Mouse (Mus musculus): ENCODE data around the gene Bcl7b.

Bcl7b gene

DNA sequence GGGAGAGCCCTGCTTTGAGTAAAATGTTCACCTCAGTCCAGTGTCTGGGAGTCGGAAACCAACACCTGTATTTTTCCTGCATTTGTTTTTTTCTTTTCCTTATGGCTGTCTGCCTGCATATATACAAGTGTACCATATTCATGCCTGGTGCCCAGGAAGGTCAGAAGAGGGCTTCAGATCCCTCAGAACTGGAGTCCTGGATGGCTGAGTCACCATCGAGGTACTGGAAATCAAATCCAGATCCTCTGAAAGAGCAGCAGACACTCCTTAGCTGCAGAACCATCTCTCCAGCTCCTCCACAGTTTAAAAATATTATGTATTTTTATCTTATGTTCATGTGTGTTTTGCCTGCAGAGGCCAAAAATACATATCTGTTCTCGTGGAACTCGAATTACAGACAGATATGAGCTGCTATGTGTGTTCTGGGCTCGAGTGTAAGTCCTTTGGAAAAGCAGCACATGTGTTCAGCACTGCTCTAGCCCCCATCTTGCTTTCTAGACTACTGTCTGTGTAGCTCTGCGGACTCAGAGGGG lies 3.7 kb downstream of the Bcl7b start:
- no peak for DNase-seq (ENCODE audit: low read depth)

DNA sequence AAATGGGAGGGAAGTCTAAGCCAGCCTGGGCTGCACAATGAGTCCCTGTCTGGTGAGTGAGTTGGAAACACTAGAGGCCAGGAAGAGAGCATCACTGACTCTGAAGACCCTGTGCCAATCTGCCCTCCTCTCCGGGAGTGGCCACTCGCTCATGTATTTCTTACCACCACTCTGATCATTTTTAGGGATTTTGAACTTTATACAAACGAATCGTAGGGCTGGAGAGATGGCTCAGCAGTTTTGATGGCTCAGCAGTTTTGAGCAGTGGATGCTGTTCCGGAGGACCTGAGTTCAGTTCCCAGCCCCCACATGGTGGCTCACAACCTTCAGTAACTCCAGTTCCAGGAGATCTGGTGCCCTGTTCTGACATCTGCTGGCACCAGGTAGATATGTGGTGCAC lies 4.9 kb downstream of the Bcl7b start:
- DNase-seq (ENCODE audit: low read depth) = no peak

DNA sequence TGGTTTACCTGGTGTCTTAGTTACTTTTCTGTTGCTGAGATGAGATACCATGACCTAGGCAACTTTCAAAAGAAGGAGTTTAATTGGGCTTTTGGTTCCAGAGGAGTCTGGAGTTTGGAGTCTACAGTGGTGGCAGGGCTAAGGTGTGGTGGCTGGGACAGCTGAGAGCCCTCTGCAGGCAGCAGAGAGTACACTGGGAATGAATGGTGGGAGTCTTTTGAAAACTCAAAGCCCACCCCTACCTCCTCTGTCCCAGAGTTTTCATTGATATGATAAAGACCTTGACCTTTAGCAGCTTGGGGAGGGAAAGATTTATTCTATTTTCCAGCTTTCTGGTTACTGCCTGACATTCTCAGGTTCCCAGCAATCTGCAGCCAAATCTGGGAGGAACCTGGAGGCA lies 7.0 kb downstream of the Bcl7b start:
- no peak for DNase-seq (ENCODE audit: low read depth)

DNA sequence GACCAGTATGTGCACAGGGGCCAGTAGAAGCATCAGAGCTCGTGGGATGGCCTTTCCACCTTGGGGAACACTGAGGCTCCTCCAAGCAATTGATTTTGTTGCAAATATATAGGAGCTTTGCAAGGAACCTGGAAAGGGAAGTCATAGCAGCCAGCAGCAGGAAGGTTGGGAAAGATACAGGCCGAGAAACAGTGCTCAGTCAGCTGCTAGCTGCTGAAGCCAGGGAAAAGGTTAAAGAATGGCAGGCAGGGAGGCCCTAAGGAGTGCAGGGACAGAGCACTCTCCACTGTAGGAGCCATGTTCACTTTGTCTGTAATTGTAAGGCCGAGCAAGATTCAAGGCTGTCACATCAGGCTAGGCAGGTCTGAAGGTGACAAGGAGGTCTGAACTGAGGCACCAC lies 10.4 kb downstream of the Bcl7b start:
- DNase-seq (ENCODE audit: low read depth) = no peak

DNA sequence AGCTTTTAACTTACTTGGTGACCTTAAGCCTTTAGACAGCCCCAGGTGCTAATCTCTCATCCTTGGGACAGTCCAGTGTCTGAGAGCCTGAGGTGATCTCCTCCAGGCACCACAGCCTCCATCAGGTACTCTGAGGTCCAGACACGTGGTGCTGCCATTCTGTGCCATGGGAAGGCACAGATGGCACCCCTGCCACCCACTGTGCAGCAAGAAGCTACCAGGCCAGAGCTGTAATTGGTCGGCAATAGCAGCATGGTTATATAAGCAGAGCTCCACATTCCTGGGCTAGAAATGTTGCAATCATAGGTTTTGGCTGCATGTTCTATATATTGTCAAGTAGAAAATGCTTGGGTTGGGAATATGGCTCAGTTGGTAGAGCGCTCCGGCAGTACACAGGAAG lies 10.9 kb downstream of the Bcl7b start:
- no peak for DNase-seq (ENCODE audit: low read depth)

DNA sequence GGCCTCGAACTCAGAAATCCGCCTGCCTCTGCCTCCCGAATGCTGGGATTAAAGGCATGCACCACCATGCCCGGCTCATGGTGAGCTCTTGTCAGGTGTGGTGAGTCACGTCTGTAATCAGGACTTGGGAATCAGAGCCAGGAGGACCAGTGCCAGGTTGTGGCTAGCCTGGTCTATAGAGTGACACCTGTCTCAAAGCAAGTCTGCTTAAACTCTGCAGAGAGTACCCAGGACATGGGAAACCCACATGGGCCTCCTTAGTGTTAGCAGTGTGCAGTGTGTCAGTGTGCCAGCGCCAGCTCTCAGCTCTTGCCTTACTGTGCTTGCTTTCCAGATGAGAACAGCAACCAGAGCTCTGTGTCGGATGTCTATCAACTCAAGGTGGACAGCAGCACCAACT lies 11.5 kb downstream of the Bcl7b start:
- no peak for DNase-seq (ENCODE audit: low read depth)

DNA sequence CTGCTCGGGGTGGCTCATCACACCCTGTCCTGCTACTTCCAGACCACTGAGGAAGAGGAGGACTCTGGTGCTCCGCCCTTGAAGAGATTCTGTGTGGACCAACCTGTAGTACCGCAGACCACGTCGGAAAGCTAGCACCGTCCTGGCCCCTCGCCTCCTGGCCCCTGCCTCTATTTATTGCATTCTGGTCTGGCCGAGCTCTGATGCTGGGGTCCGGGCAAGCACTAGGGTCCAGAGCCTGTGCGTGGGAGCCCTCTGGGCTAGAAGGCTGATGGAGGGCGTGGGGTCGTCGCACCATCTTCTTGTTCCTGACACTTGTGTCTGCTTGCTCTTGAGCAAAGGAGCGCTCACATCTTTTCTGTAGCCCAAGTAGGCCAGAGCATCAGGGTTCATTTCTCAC lies 12.7 kb downstream of the Bcl7b start:
- DNase-seq (ENCODE audit: low read depth) = no peak

DNA sequence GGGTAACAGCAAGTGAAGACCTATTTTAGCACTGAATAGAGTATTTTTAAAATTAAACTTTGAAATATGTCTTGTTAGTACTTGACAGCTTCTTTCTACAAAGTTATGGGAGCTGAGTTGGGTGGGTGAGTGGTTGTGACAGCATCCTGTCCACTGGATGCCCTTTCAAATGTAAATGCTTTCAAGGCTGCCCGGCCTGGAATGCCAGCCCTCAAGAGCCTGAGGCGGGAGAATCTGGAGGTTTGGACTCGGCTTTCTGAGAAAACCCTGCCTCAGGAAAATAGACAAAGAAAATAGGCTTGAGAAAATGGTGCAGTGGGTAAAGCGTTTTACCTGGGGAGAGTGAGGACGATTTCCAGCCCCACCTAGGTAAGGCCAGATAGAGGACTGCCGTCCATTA lies 13.7 kb downstream of the Bcl7b start:
- no peak for DNase-seq (ENCODE audit: low read depth)

DNA sequence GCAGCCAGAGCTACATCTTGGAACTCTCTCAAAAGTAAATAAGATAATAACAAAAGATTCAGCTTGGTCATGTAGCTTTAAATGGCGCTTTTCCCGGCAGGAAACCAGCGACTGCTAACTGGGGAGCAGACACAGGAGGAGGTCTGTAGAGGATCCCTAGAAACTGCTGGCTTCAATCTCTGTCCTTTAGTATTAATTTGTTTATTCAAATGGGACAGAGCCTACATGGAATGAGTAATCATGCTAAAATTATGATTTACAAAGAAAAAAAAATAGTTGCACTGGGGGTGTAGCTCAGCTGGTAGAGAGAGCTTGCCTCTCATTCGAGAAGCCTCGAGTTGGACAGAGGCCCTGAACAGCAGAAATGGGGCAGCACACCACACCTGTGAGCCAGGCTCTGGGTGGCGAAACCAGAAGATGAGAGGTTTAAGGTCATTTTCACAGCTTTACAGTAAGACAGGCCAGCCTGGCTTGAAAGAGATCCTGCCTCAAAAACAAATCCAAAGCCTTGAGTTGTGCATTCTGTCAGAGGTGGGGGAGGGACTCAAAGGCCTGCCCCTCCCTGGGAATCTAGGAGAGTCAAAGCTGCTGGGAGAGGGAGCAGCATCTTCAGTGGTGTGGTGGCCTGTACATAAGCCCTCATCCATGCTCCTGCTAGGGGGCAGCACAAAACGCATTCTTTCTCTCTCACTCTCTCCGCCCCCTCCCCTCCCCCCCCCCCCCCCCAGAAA lies 15.2 kb downstream of the Bcl7b start:
- no peak for DNase-seq (ENCODE audit: low read depth)

DNA sequence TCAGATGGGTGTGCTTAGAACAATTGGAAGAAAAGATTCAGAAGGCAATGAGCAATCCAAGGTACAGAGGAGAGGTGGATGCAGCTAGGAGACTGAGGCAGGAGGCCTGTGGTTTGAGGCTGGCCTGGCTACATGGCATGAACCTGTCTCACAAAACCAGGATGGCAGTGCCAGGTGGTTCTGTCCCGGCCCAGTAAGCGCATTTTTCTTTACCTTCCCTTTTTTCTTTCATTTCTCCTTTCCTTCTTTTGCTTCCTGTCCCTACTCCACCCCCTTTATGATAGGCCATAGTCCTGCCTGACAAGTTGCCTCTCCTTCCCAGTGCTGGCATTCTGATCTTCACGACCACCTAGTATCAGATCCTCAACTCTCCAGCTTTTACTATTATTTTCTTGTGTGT lies 16.9 kb downstream of the Bcl7b start:
- DNase-seq (ENCODE audit: low read depth) = no peak

DNA sequence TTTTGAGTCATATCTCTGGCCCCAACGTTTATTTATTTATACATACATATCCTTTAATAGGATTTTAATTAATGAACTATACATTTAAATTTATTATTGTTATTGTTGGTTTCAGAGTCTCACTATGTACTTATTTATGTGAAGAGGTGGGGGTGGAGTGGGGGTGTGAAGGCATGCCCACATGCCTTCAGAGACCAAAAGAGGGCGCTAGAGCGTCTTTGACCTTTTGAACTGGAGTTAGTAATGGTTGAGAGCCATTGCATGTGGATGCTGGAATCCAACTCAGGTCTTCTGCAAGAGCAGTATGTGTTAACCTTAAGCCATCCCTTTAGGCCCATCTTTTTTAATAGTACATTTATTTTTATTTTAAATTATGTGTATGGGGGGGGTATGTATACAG lies 17.5 kb downstream of the Bcl7b start:
- DNase-seq (ENCODE audit: low read depth) = peak; percentile 50

DNA sequence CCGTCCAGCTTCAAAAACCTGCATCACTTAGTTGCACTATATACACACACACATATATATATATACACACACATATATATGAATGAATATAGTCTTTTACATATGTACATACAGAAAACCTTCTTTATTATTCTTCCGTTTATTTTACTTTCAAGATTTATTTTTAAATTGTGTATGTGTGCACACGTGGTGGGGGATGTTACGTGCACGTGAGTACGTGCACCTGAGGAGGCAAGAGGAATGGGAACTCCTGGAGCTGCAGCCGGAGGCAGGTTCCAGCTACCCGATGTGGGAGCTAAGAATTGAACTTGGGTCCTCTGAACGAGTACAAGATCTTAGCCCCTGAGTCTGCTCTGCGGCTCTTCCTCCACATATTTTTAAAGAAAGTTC lies 18.1 kb downstream of the Bcl7b start:
- DNase-seq (ENCODE audit: low read depth) = no peak

DNA sequence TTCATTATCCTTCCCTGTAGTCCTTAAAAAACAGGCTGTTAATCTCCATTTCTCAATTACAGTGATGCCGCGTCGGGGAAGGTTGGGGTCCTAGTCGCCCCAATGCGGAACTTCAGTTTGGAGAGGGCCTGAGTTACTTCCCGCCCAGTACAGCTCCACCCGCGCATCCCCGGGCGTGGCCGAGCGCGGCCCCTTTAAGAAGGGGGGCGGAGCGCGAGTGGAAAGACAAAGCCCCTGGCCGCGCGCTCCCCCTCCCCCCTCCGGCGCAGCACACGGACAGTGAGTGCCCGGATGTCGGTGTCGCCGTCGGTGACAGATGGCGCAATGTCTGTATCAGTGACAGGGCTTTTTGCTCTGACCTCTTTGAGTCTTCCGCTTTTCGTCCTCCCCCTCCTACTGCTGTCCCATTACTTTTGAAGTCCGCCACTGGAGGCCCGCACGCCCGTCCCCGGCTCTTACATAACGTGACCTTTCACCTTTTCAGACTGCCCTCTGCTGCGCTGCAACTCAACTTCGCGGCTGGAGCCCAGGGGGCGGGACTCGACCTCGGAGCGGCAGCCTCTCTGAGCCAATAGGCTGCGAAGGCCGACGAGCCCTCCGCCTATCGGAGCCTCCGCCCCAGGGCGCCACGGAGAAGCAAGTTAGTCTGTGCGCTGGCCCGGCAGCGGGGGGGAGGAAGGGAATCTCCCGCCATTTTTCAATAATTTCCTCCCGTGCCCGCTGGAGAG lies 18.7 kb downstream of the Bcl7b start, which contains the start of gene Baz1b:
Baz1b (plus strand) TSS at position 644 of the 728 bp plus-strand sequence.
- peak; percentile 95 for DNase-seq (ENCODE audit: low read depth)

DNA sequence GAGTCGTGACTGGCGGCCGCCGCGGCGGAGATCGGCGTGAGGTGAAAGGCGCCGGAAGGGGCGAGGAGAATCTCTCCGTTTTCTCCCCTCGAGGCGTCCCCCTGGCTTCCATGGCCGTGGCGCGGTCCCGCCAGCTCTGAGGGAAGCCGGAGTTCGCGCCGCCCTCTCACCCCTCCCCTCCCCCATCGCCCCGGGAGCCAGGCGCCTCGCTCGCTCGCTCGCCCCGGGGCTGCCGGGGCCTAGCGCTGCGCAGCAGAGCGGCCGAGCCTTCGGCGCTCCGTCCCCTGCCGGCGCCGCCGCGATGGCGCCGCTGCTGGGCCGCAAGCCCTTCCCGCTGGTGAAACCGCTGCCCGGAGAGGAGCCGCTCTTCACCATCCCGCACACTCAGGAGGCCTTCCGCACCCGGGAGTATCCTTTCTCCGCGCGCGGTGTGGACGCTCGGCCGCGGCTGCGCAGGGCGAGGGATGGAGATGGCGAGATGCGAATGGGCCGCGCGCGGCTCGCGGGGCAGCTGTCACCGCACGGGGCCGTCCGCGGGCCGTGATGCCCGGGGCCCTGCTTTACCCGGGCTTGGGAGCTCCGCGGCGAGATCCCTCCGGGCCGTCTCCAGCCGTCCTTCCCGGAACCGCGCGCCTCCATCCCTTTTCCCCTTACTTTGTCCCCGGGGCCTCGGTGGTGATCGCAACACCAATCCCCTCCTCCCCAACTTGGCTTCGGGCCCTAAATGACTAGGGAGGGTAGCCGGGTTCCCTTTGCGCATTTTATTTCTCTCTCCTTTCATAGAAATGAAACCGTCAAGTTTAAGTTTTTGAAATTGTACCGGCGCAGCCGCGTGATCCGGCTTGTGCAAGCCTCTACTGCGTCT lies 19.5 kb downstream of the Bcl7b start:
- DNase-seq (ENCODE audit: low read depth) = peak; percentile 49

DNA sequence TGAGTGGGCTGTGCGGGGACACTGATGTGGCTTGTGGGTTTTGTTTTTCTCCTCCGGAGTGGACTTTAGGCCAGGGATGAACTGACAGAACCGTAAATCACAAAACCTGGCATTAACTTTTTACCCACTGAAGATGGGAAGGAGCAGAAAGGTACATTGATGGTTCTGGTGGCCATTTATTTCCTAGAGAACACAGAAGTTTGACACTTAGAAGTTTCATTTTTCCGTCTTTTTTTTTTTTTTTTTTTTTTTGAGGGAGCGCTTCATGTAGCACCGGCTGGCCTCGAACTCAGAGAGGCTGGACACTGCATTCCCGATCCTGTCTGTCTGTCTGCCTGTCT lies 20.1 kb downstream of the Bcl7b start:
- no peak for DNase-seq (ENCODE audit: low read depth)

DNA sequence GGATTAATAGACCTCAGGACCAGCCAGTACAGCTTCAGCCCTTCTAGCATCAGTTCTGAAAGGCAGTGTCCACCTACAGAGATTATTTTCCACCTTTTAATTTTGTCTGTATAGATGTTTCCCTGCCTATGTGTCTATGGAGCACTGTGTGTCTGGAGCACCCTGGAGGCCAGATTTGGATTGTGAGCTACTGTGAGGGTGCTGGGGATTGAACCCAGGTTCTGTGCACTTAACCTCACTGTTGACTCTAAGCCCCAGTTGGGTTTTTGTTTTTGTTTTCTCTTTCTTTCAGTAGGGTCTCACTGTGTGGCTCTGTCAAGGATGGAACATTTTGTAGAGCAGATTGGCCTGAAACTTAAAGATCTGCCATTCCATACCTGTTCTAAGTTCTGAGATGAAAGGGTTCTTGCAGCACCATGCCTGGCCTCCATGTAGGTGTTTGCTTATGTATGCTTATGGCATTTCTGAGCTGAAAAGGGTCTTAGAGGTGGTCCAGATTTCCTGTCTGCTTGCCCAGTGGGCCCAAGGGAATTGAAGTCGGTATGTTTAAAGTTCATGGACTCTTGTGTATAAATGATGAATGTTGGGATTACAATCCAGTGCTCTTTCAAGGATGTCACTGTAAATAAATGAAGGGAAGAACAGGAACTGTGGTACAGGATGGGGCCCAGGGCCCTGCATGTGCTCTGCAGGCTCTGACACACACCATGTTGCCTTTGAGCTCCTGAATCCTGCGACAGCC lies 21.4 kb downstream of the Bcl7b start:
- no peak for DNase-seq (ENCODE audit: low read depth)

DNA sequence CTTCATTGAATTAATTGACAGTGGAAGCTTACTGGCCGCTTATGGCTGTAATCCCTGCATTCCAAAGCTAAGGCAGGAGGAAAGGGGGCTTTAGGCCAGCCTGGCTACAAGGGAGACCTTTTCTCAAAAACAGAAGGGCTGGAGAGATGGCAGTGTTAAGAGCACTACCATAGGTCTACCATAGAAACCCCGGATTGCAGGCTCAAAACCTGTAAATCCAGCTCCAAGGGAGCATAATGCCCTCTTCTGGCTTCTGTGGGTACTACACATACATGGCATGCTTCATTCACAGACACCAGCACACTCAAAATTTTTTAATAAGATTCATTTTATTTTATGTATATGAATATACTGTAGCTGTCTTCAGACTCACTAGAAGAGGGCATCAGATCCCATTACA lies 23.5 kb downstream of the Bcl7b start:
- peak; percentile 68 for DNase-seq (ENCODE audit: low read depth)

DNA sequence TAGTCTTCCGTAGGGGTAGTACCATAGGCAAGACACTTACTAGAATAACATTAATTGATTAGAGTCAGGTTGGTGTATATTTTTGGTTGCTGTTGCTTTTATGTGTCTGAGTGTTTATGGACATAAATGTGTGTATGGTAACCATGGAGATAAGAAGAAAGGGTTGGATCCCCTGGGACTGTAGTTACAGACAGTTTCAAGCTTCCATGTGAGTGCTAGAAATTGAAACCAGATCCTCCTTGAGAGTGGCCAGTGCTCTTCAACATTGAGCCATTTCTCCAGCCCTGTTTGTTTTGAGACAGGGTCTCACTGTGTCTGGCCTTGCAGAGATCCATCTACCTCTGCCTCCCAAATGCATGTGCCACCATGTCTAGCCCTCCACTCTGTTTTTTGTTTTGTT lies 24.3 kb downstream of the Bcl7b start:
- DNase-seq (ENCODE audit: low read depth) = no peak

DNA sequence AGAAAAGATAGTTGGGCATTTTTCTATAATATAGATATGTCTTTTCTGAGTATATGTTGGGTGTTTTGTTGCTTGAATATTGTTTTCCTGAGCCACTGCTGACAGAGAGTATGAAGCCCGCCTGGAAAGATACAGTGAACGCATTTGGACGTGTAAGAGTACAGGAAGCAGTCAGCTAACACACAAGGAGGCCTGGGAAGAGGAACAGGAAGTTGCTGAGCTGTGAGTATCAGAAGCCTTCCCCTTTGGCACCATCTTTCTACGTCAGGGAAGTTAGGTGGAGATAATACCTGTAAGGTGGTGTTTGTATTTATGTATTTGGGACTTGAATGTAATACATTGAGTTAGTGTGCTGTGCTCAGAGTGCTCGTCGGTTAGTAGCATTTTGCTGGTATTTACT lies 28.3 kb downstream of the Bcl7b start:
- DNase-seq (ENCODE audit: low read depth) = no peak

DNA sequence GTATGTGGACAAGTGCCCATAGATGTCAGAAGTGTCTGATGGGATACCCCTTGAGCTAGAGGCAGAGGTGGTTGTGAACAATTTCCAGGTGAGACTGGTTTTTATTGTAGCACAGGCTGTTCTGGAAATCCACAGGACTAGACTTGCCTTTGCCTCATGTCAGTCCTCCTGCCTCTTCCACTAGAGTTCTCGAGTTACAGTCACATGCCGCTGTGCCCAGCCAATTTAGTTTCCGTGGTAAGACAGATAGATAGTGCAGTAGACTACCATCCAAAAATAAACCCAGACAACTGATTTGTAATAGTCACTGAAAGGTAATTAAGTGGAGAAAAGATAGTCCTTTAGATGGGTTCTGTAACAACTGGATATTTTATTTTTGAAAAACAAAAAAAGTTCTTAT lies 34.7 kb downstream of the Bcl7b start:
- no peak for DNase-seq (ENCODE audit: low read depth)

DNA sequence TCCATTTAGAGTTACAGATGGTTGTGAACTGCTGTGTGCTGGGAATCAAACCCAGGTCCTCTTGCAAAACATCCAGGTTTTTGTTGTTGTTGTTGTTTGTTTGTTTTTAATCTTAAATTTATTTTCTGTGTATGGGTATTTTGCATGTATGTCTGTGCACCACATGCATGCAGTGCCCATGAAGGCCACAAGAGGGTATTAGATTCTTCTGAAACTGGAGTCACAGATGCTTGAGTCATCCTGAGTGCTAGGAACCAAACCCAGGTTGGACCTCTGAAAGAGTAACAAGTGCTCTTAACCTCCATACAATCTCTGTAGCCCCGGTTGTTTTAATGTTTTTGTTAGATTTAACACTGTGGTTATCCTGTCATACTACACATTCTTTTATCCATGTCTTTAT lies 40.1 kb downstream of the Bcl7b start:
- no peak for DNase-seq (ENCODE audit: low read depth)

DNA sequence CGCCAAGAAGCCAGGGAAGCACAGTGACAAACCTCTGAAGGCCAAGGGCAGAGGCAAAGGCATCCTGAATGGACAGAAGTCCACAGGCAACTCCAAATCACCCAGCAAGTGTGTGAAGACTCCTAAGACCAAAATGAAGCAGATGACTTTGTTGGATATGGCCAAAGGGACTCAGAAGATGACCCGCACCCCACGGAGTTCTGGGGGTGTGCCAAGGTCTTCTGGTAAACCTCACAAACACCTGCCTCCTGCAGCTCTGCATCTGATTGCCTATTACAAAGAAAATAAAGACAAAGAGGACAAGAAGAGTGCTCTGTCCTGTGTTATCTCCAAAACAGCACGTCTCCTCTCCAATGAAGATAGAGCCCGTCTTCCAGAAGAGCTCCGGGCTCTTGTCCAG lies 48.8 kb downstream of the Bcl7b start:
- DNase-seq (ENCODE audit: low read depth) = no peak
